Mouse (Mus musculus): ENCODE measurements around the gene Gm7030. TPM values are rescaled to one million over a fixed set of nuclear protein-coding genes. Genes with fewer than 3 reads are reported as not detected.
"Not testable (repeated sequence)": the region's sequence is repeated elsewhere in the genome, so short reads cannot be mapped to it uniquely, and the experiment has no call there.

The Gm7030 gene
- not detected in 2 replicates for polyA plus RNA-seq (2014; fragmentation: Nextera tagmentation; extraction: Ambion mirVana)

DNA sequence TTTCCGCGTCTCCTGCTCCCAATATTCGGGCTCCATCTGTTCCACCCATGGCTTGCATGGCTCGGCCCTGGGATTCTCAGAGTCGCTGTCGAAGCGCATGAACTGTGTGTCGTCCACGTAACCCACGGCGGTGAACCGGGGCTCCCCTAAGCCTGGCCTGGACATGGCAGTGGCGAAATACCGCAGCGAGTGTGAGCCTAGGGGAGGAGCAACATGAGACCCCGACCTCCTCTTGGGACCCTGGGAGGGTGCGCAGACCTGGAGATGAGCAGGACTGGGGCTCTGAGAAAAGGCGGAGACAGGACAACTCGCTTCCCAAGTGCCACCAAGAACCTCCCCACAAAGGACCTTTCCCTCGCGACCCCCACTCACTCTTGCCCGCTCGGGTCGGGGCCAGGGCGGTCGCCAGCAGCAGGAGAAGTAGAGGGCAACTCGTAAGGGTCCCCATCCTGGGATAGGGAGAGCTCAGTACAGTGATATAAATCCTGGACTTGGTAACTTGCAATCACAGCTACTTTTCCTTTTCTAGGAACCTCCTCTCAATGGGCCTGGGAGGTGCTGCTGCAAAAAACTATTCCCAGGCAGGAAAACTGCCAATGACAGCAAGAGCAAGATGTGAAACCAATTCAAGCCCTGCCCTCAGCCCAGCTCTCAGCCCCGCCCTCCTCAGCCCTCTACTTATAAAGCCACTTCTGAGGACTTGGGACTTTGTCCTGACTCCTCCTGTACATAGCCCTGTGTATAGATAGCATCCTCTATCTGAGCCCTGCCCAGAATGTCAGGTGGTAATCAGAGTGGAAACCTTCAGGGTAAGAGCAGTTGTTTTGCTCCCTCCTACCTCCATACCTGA, at the start of gene Gm7030:
Gene Gm7030 (minus strand): TSS at position 458 of the 850 bp plus-strand sequence.
- H3K4me3 ChIP-seq (ENCODE audit: low read depth, low read length); H3K4me1 ChIP-seq (ENCODE audit: control insufficient read depth, insufficient read depth, low read length); H3K36me3 ChIP-seq (ENCODE audit: control insufficient read depth, insufficient read depth, low read length); H3K27ac ChIP-seq (ENCODE audit: low read length); H3K27me3 ChIP-seq (ENCODE audit: control insufficient read depth, insufficient read depth, low read length); H3K9me3 ChIP-seq (ENCODE audit: control insufficient read depth, low read depth, low read length); H3K4me2 ChIP-seq (replicated peaks; ENCODE audit: low read depth, low read length); H3K9ac ChIP-seq (replicated peaks; ENCODE audit: low read depth, low read length): not testable (repeated sequence)
- peak; percentile 49; the same call in 1 of the 2 replicates for ATAC-seq (ENCODE audit: insufficient number of reproducible peaks, insufficient read depth, low FRiP score, low read depth)
- 19% methylated on average over 24 of the region's 28 CpGs for WGBS

DNA sequence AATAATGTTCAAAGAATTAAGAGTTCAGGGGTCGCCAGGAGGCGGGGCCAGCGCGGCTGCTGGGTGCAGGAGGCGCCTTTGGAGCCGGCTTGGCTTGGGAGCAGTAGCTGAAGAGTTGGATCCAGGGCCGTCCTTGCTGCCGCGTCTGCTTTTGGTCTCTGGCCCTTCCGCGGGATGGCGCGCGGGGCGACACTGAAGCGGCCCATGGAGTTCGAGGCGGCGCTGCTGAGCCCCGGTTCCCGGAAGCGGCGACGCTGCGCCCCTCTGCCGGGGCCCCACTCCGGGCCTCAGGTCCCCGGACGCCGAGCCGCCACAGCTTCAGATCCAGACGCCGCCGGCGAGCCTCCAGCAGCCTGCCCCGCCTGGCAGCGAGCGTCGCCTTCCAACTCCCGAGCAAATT, 49.7 kb upstream of the Gm7030 start:
- not testable (repeated sequence) for H3K27me3 ChIP-seq (ENCODE audit: control insufficient read depth, insufficient read depth, low read length); H3K9ac ChIP-seq (replicated peaks; ENCODE audit: low read depth, low read length); H3K9me3 ChIP-seq (ENCODE audit: control insufficient read depth, low read depth, low read length); H3K4me1 ChIP-seq (ENCODE audit: control insufficient read depth, insufficient read depth, low read length); H3K27ac ChIP-seq (ENCODE audit: low read length); H3K36me3 ChIP-seq (ENCODE audit: control insufficient read depth, insufficient read depth, low read length)
- under 1% methylated on average over 39 of the region's 40 CpGs for WGBS
- ATAC-seq (ENCODE audit: insufficient number of reproducible peaks, insufficient read depth, low FRiP score, low read depth) = peak; percentile 61; the same call in 1 of the 2 replicates
- H3K4me3 ChIP-seq (ENCODE audit: low read depth, low read length) = peak overlapping the region; percentile 26
- peak overlapping the region; percentile 49 for H3K4me2 ChIP-seq (replicated peaks; ENCODE audit: low read depth, low read length)

DNA sequence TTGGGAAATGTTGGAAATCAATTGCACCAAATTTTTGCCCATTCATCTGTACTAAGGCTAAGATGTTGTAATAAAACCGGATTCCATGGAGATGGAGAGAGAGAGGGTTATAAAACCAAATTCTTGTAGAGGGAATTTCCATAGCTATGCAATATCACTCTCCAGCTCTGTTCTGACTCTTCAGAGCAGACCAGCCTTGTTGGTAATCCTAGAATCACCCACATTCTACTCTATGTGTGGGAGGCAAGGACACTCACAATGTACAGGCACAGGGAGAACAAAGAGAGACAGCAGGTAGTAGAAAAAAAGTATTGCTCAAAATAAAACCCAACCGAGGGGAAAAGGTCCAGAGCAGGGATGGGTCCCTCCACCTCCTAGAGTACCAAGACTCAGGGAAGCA, 46.9 kb upstream of the Gm7030 start:
- not testable (repeated sequence) for H3K9me3 ChIP-seq (ENCODE audit: control insufficient read depth, low read depth, low read length); H3K4me3 ChIP-seq (ENCODE audit: low read depth, low read length); H3K9ac ChIP-seq (replicated peaks; ENCODE audit: low read depth, low read length); H3K36me3 ChIP-seq (ENCODE audit: control insufficient read depth, insufficient read depth, low read length); H3K4me2 ChIP-seq (replicated peaks; ENCODE audit: low read depth, low read length); H3K4me1 ChIP-seq (ENCODE audit: control insufficient read depth, insufficient read depth, low read length); ATAC-seq (ENCODE audit: insufficient number of reproducible peaks, insufficient read depth, low FRiP score, low read depth); H3K27ac ChIP-seq (ENCODE audit: low read length); H3K27me3 ChIP-seq (ENCODE audit: control insufficient read depth, insufficient read depth, low read length)
- WGBS = no CpG with 5 or more reads among the region's 2 CpGs

DNA sequence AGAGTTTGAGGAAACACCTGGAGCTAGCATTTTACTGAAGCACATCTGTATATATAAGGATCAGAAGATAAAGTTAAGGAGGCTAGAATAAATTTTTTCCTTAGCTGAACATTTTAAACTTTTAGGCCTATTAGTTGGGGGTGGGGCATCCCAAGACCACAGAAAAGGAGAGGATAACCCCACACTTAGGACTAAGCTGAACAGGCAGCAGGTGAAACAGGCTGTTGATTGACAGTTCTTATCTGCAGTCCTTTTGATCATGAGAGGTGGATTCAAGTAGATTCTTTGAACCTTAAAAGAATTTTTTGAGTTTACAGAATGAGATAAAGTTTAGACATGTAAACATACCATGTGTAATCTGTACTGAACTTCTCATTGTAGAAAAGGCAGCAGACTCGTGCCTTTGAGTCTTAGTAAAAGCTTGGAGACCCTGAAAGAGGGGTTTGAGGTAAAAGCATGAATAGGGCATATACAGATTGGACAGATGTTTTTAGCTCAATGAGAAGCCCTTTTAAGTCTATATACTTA, 41.1 kb upstream of the Gm7030 start:
- Histone ChIP-seq H3K4me2 (replicated peaks; ENCODE audit: low read depth, low read length) (no peak overlapping the region), H3K4me3 (ENCODE audit: low read depth, low read length) (no peak overlapping the region), H3K9ac (replicated peaks; ENCODE audit: low read depth, low read length) (no peak overlapping the region), H3K36me3 (ENCODE audit: control insufficient read depth, insufficient read depth, low read length) (no peaks in the 10 kb centered on the region), H3K9me3 (ENCODE audit: control insufficient read depth, low read depth, low read length) (no peaks in the 10 kb centered on the region), H3K27ac (ENCODE audit: low read length) (no peak overlapping the region), H3K27me3 (ENCODE audit: control insufficient read depth, insufficient read depth, low read length) (peaks cover 9% of the 10 kb centered on the region; the same call in 1 of the 2 replicates), H3K4me1 (ENCODE audit: control insufficient read depth, insufficient read depth, low read length) (no peaks in the 10 kb centered on the region)
- 29% methylated on average over 1 of the region's 1 CpGs for WGBS
- no peak for ATAC-seq (ENCODE audit: insufficient number of reproducible peaks, insufficient read depth, low FRiP score, low read depth)

DNA sequence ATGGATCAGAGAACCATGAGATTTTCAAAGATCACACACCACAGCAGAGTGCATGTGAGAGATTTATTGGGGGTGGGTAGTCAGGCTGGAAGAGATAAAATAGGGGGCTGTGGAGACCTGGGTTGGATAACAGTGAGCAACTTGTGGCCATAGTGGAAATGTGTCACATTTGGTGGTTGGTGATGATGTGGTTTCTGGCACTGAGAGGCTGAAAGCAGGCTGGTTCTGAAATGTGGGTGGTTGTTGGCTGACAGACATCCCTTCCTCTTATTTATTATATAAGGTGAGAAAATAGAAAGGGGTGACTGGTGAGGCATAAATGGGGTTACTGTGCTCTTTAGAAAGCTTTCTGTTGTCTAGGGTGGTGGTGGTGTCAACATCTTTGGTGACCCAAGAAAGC, 40.5 kb upstream of the Gm7030 start:
- H3K4me2 ChIP-seq (replicated peaks; ENCODE audit: low read depth, low read length) = no peak overlapping the region
- no peak overlapping the region for H3K4me3 ChIP-seq (ENCODE audit: low read depth, low read length)
- peaks cover 15% of the 10 kb centered on the region; the same call in 1 of the 2 replicates for H3K27me3 ChIP-seq (ENCODE audit: control insufficient read depth, insufficient read depth, low read length)
- H3K9ac ChIP-seq (replicated peaks; ENCODE audit: low read depth, low read length) = no peak overlapping the region
- no peak for ATAC-seq (ENCODE audit: insufficient number of reproducible peaks, insufficient read depth, low FRiP score, low read depth)
- H3K36me3 ChIP-seq (ENCODE audit: control insufficient read depth, insufficient read depth, low read length) = no peaks in the 10 kb centered on the region
- H3K4me1 ChIP-seq (ENCODE audit: control insufficient read depth, insufficient read depth, low read length) = no peaks in the 10 kb centered on the region
- H3K27ac ChIP-seq (ENCODE audit: low read length) = no peak overlapping the region
- H3K9me3 ChIP-seq (ENCODE audit: control insufficient read depth, low read depth, low read length) = no peaks in the 10 kb centered on the region

DNA sequence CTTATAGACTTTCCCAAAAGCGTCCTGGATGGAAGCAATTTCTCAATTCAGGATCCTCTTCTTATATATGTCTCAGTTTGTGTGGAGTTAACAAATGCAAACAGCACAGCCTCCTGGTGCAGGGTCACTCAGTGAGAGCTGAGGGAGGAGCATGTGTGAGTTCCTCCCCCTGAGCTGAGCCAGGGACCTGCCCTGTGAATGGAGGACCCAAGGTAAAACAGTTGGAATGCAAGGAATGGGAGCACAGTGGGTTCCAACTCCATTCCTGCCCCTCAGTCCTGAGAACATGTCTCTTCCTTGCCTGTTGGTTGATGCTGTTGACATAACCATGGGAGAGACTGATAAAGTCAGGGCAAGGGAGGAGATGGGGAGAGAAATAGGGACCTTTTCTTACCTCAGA, 39.9 kb upstream of the Gm7030 start:
- not testable (repeated sequence) for H3K9ac ChIP-seq (replicated peaks; ENCODE audit: low read depth, low read length); ATAC-seq (ENCODE audit: insufficient number of reproducible peaks, insufficient read depth, low FRiP score, low read depth); H3K4me3 ChIP-seq (ENCODE audit: low read depth, low read length); H3K36me3 ChIP-seq (ENCODE audit: control insufficient read depth, insufficient read depth, low read length); H3K27ac ChIP-seq (ENCODE audit: low read length); H3K4me1 ChIP-seq (ENCODE audit: control insufficient read depth, insufficient read depth, low read length); H3K9me3 ChIP-seq (ENCODE audit: control insufficient read depth, low read depth, low read length); H3K4me2 ChIP-seq (replicated peaks; ENCODE audit: low read depth, low read length)
- peaks cover 20% of the 10 kb centered on the region; the same call in 1 of the 2 replicates for H3K27me3 ChIP-seq (ENCODE audit: control insufficient read depth, insufficient read depth, low read length)
- no CpG with 5 or more reads among the region's 1 CpGs for WGBS

DNA sequence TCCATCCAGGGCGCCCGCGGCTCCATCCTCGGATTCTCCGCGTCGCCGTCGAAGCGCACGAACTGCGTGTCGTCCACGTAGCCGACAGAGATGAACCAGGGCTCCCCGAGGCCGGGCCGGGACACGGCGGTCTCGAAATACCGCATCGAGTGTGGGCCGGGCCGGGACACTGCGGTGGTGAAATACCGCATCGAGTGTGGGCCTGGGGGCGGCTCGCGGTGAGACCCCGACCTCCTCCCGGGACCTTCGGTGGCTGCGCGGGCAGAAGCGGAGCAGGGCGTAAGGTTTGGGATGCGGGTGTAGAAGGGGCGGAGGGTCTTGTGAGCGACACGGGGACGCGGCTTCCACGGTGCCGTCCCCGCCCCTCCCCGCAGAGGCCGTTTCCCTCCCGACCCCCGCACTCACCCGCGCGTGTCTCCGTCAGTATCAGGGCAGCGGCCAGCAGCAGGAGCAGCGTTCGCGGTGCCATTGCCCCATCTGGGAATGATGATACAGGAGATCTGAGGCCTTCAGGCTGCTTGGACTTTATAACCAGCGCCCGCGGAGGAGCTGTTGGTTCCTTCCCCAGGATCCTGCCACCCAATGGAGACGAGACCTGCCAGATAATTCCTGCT, 38.9 kb upstream of the Gm7030 start, which contains the start of gene Gm8909:
Gene Gm8909 (minus strand): TSS at position 499 of the 614 bp plus-strand sequence.
- H3K9ac ChIP-seq (replicated peaks; ENCODE audit: low read depth, low read length) = no peak within 1 kb of the TSS
- peak within 1 kb of the TSS; percentile 37 for H3K4me2 ChIP-seq (replicated peaks; ENCODE audit: low read depth, low read length)
- peaks cover 22% of the 10 kb centered on the region; the same call in 1 of the 2 replicates for H3K27me3 ChIP-seq (ENCODE audit: control insufficient read depth, insufficient read depth, low read length)
- no peak within 1 kb of the TSS for H3K27ac ChIP-seq (ENCODE audit: low read length)
- WGBS = 1% methylated on average over 63 of the region's 63 CpGs
- H3K9me3 ChIP-seq (ENCODE audit: control insufficient read depth, low read depth, low read length) = no peaks in the 10 kb centered on the region
- peak within 1 kb of the TSS; percentile 30 for H3K4me3 ChIP-seq (ENCODE audit: low read depth, low read length)
- no peaks in the 10 kb centered on the region for H3K36me3 ChIP-seq (ENCODE audit: control insufficient read depth, insufficient read depth, low read length)
- no peaks in the 10 kb centered on the region for H3K4me1 ChIP-seq (ENCODE audit: control insufficient read depth, insufficient read depth, low read length)
- no peak for ATAC-seq (ENCODE audit: insufficient number of reproducible peaks, insufficient read depth, low FRiP score, low read depth)

DNA sequence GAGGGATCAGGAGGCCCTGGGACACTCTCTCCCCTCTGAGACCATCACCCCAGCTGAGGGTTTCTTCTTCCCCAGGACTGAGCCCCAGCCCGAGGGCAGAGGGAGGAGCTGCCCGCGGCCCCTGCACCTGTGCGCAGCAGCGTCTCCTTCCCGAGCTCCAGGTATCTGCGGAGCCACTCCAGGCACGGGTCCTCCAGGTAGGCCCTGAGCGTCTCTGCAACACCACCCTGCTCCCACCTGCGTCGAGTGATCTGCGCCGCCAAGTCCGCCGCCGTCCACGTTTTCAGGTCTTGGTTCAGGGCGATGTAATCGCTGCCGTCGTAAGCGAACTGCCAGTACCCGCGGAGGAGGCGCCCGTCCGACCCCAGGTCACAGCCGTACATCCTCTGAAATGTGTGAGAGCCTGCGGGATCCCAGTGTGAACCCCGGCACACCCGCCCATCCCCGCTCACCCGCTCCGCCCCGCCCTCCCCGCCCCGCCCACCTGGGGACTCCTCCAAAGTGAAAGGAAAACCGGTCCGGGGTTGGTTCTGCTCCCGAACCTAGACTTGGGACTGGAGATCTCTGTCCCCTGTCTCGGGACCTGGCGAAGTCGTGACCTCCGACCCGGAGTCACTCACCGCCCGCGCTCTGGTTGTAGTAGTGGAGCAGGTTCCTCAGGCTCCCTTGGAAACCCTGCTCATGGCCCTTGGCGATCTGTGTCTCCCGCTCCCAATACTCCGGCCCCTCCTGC, 38.2 kb upstream of the Gm7030 start:
- Histone ChIP-seq H3K36me3 (ENCODE audit: control insufficient read depth, insufficient read depth, low read length) (no peaks in the 10 kb centered on the region), H3K4me2 (replicated peaks; ENCODE audit: low read depth, low read length) (peak overlapping the region; percentile 37), H3K9ac (replicated peaks; ENCODE audit: low read depth, low read length) (no peak overlapping the region), H3K4me3 (ENCODE audit: low read depth, low read length) (peak overlapping the region; percentile 30), H3K9me3 (ENCODE audit: control insufficient read depth, low read depth, low read length) (no peaks in the 10 kb centered on the region), H3K27ac (ENCODE audit: low read length) (no peak overlapping the region), H3K4me1 (ENCODE audit: control insufficient read depth, insufficient read depth, low read length) (no peaks in the 10 kb centered on the region), H3K27me3 (ENCODE audit: control insufficient read depth, insufficient read depth, low read length) (peaks cover 22% of the 10 kb centered on the region; the same call in 1 of the 2 replicates)
- 2% methylated on average over 51 of the region's 51 CpGs for WGBS
- ATAC-seq (ENCODE audit: insufficient number of reproducible peaks, insufficient read depth, low FRiP score, low read depth) = no peak

Measured in stomach, embryonic 14.5 days (tissue).